Mouse (Mus musculus) lung, embryonic 16.5 days (tissue): ENCODE data around the gene Cdh4. TPM values are rescaled to one million over a fixed set of nuclear protein-coding genes. Genes with fewer than 3 reads are reported as not detected.

Experiments used
- ATAC-seq: fragments of 200-750 bp; cut with Nextera tagmentation; 2 replicates; pipeline ENCODE4 v1.8.0; 2017; ENCODE audit warnings: low read depth, mild to moderate bottlenecking, moderate library complexity
- H3K27ac ChIP-seq: fragments of 300-500 bp; sonication (generic); 2 replicates; pipeline ENCODE4 v1.5.1; 2014; ENCODE audit warnings: mild to moderate bottlenecking, control low read depth, low read length
- H3K27me3 ChIP-seq: fragments of 300-500 bp; sonication (generic); 2 replicates; pipeline ENCODE4 v1.6.1; 2014; ENCODE audit warnings: low read depth, low read length, mixed read lengths; ENCODE audit not compliant: control insufficient read depth, insufficient read depth
- H3K36me3 ChIP-seq: fragments of 300-500 bp; sonication (generic); 2 replicates; pipeline ENCODE4 v1.6.1; 2014; ENCODE audit warnings: low read length; ENCODE audit not compliant: control insufficient read depth, insufficient read depth
- H3K4me1 ChIP-seq: fragments of 300-500 bp; sonication (generic); replicated peaks from 2 replicates; pipeline ENCODE4 v1.6.1; 2014; ENCODE audit warnings: low read length, mixed read lengths; ENCODE audit not compliant: control insufficient read depth, insufficient read depth
- H3K4me2 ChIP-seq: fragments of 300-500 bp; sonication (generic); 2 replicates; pipeline ENCODE4 v1.6.1; 2014; ENCODE audit warnings: low read depth, low read length, control low read depth
- H3K4me3 ChIP-seq: fragments of 300-500 bp; sonication (generic); 2 replicates; pipeline ENCODE4 v1.5.1; 2014; ENCODE audit warnings: mild to moderate bottlenecking, low read length, control low read depth
- H3K9ac ChIP-seq: fragments of 300-500 bp; sonication (generic); 2 replicates; pipeline ENCODE4 v1.6.1; 2014; ENCODE audit warnings: low read length, control low read depth
- H3K9me3 ChIP-seq: fragments of 300-500 bp; sonication (generic); 2 replicates; pipeline ENCODE4 v1.6.1; 2016; ENCODE audit warnings: low read length; ENCODE audit not compliant: control insufficient read depth
- WGBS: fragments of 180-500 bp; shearing (Covaris S2); extraction: QIAGEN DNeasy Blood & Tissue Kit; methylation state at CpG from one replicate; pipeline ENCODE4 v1.1.7; 2014; 5-methylcytosine and 5-hydroxymethylcytosine counted together
- polyA plus RNA-seq: library from polyadenylated mRNA; unstranded; fragments of >200 nt; fragmentation: Nextera tagmentation; extraction: Ambion mirVana; gene quantifications from 2 replicates; pipeline ENCODE4 v1.2.1, GENCODE M21; 2015

Cdh4 gene
- polyA plus RNA-seq = 7.0 and 7.2 TPM in 2 replicates

DNA sequence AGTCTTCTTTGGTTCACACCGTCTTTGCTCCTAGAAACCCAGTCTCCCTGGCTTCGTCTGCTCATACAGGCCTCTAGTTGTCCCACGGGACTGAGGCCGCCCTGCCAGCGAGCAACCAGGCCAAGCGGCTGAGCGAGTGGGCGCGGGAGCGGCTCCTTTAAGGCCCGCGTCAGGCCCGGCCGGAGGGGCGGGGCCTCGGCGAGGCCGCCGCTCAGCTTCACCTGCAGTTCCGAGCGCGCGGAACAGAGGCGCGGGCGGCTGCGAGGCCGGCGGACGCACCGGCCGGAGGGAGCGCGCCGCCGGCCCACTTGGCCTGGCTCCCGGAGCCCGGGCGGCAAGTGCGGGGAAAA lies at the start of gene Cdh4:
Gene Cdh4 (plus strand): TSS at position 241 of the 350 bp plus-strand sequence.
- Histone ChIP-seq H3K4me3 (peak within 1 kb of the TSS; percentile 66), H3K27ac (0 out of 2 replicates have a peak within 1 kb of the TSS, but pooled peaks have one; percentile 2), H3K27me3 (peaks cover 30% of the 10 kb centered on the region), H3K4me2 (peak within 1 kb of the TSS; percentile 99), H3K9me3 (no peaks in the 10 kb centered on the region), H3K36me3 (no peaks in the 10 kb centered on the region), H3K4me1 (peaks cover 8% of the 10 kb centered on the region), H3K9ac (peak within 1 kb of the TSS; percentile 63)
- ATAC-seq = peak; percentile 88
- under 1% methylated on average over 35 of the region's 40 CpGs for WGBS

- ATAC-seq = no peak
- no peaks in the 10 kb centered on the region for H3K36me3 ChIP-seq
- 37% methylated on average over 5 of the region's 5 CpGs for WGBS
Observed at GRCm38 (mm10) chr2:179395442-179395841, 46.8 kb upstream of the Cdh4 start.

DNA sequence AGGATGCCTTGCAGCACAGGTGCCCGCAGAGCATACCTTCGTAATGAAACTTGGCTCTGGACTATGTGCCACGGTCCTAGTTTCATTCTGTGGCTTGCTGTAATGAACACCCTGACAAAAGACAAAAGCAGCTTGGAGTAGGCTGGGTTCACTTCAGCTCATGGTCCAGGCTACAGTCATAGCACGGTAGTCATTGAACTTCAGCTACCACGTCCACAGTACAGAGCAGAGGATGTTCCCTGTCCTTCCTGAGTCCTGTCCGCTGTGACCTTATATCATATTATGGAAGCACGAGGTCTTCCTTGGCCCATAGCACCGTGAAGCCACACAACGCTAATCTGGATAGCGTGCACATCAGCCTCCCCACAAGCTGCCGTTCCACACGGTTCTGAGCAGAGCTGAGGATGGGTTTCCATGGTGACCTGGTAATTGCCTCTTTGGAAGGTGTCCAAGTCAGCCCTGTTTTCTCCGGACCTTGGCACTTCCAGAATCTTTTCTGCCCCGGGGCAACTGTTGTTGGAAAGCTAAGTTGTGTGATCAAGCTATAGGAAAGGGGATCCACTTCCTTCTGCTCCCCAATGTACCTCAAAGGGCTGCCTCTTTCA lies 42.5 kb upstream of the Cdh4 start:
- H3K4me3 ChIP-seq = no peak overlapping the region
- no peaks in the 10 kb centered on the region for H3K36me3 ChIP-seq
- H3K4me2 ChIP-seq = no peak overlapping the region
- no peak overlapping the region for H3K9ac ChIP-seq
- no peak for ATAC-seq
- H3K27me3 ChIP-seq = no peaks in the 10 kb centered on the region
- WGBS = 70% methylated on average over 14 of the region's 14 CpGs
- no peaks in the 10 kb centered on the region for H3K4me1 ChIP-seq
- no peak overlapping the region for H3K27ac ChIP-seq
- no peaks in the 10 kb centered on the region for H3K9me3 ChIP-seq

More at GRCm38 (mm10) chr2:179395442-179395841, 46.8 kb upstream of the Cdh4 start:
- Histone ChIP-seq H3K4me1 (no peaks in the 10 kb centered on the region), H3K4me3 (no peak overlapping the region), H3K9me3 (no peaks in the 10 kb centered on the region), H3K27ac (no peak overlapping the region), H3K27me3 (no peaks in the 10 kb centered on the region), H3K9ac (no peak overlapping the region), H3K4me2 (no peak overlapping the region)

- Histone ChIP-seq H3K4me3 (no peak overlapping the region), H3K4me2 (no peak overlapping the region), H3K9me3 (no peaks in the 10 kb centered on the region), H3K27me3 (no peaks in the 10 kb centered on the region), H3K27ac (no peak overlapping the region), H3K36me3 (no peaks in the 10 kb centered on the region), H3K9ac (no peak overlapping the region), H3K4me1 (0 out of 2 replicates have a peak, but pooled peaks cover 1% of the 10 kb centered on the region)
- ATAC-seq = no peak
- 56% methylated on average over 8 of the region's 8 CpGs for WGBS
Observed at GRCm38 (mm10) chr2:179410866-179411561, 31.2 kb upstream of the Cdh4 start.

GRCm38 (mm10) chr2:179412966-179413365 lies 29.3 kb upstream of the Cdh4 start:
- Histone ChIP-seq H3K4me1 (0 out of 2 replicates have a peak, but pooled peaks cover 2% of the 10 kb centered on the region), H3K27ac (no peak overlapping the region), H3K4me3 (no peak overlapping the region), H3K36me3 (no peaks in the 10 kb centered on the region), H3K4me2 (no peak overlapping the region), H3K27me3 (no peaks in the 10 kb centered on the region), H3K9me3 (no peaks in the 10 kb centered on the region), H3K9ac (no peak overlapping the region)
- 47% methylated on average over 2 of the region's 2 CpGs for WGBS
- ATAC-seq = no peak

DNA sequence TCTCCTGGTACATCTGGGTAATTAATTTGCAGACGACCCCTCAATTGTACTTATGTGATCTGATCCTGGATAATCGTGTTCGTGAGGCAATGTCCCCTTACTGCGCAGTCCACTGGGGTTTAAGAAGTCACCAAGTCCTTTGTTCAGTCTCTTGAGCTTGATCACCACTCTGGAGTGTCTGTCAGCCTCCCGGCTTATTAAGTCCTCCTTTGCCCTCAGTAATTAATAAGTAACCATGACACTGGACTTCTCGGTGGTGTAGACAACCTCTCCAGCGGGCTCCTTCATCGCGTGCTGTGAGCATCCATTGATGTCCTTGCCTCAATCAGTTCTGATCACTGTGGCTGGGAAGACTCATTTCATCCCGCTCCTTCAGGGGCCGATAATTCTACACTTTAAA lies 28.0 kb upstream of the Cdh4 start:
- Histone ChIP-seq H3K4me2 (no peak overlapping the region), H3K9me3 (no peaks in the 10 kb centered on the region), H3K36me3 (no peaks in the 10 kb centered on the region), H3K4me1 (0 out of 2 replicates have a peak, but pooled peaks cover 2% of the 10 kb centered on the region), H3K4me3 (no peak overlapping the region), H3K27ac (no peak overlapping the region), H3K27me3 (no peaks in the 10 kb centered on the region), H3K9ac (no peak overlapping the region)
- 67% methylated on average over 11 of the region's 11 CpGs for WGBS
- ATAC-seq = no peak

DNA sequence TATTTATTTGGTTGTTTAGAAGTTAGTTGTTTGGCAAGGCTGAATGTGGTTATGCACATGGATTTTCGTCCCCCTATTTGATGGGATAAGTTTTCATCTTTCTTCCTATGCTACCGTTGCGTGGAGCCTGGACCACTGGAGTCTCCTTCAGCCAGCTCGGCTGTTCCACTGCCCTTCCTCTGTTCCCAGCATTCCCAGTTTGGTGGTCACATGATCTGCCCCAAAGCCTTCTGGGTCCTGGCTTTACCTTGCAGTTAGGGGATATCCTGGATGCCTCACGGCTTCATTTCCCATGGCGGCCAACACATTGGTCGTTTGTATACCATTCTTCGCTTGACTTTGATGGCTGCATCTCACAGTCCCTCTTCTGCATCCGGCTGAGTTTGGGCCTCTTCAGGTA lies 27.5 kb upstream of the Cdh4 start:
- WGBS = 87% methylated on average over 9 of the region's 9 CpGs
- Histone ChIP-seq H3K9ac (no peak overlapping the region), H3K4me2 (no peak overlapping the region), H3K4me3 (no peak overlapping the region), H3K9me3 (no peaks in the 10 kb centered on the region), H3K27me3 (no peaks in the 10 kb centered on the region), H3K27ac (no peak overlapping the region), H3K4me1 (0 out of 2 replicates have a peak, but pooled peaks cover 2% of the 10 kb centered on the region), H3K36me3 (no peaks in the 10 kb centered on the region)
- no peak for ATAC-seq

- Histone ChIP-seq H3K9me3 (no peaks in the 10 kb centered on the region), H3K27ac (no peak overlapping the region), H3K4me2 (no peak overlapping the region), H3K36me3 (no peaks in the 10 kb centered on the region), H3K27me3 (no peaks in the 10 kb centered on the region), H3K4me3 (no peak overlapping the region), H3K4me1 (0 out of 2 replicates have a peak, but pooled peaks cover 2% of the 10 kb centered on the region), H3K9ac (no peak overlapping the region)
- 30% methylated on average over 8 of the region's 8 CpGs for WGBS
- ATAC-seq = peak; percentile 53; the same call in 1 of the 2 replicates
Observed at GRCm38 (mm10) chr2:179415892-179416403, 26.3 kb upstream of the Cdh4 start.

DNA sequence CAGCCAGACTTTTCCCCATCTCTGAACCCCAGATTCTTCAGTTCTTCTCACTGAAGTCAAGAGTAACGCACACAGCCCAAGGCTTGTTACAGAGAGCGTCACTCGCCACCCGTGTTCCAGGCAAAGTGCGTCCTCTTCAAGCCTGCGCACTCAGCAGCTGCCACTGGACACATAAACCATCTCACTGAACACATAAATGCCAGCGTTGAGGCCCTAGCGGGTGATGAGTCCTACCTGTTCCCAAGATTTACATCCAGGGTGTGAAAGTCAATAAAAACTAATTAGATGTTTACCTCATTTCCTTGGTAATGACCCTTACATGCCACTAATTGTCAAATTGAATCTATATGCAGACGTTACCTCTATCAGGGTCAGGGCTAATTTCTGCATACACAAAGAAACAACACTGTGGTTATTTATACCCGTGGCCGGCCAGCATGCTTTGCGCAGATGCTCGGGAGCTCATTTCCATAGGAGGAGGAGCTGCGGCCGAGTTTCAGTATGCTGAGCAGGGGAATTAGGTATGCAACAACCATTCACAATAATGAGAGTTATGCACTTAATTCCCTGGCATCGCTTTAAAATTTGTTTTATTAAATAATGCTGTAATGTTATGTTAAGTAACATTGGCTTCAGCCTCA lies 25.5 kb upstream of the Cdh4 start:
- Histone ChIP-seq H3K27ac (no peak overlapping the region), H3K9me3 (no peaks in the 10 kb centered on the region), H3K36me3 (no peaks in the 10 kb centered on the region), H3K9ac (no peak overlapping the region), H3K27me3 (no peaks in the 10 kb centered on the region), H3K4me3 (no peak overlapping the region), H3K4me1 (0 out of 2 replicates have a peak, but pooled peaks cover 2% of the 10 kb centered on the region), H3K4me2 (no peak overlapping the region)
- WGBS = 81% methylated on average over 16 of the region's 16 CpGs
- ATAC-seq = no peak
